Mouse (Mus musculus): ENCODE results near the gene 1700001C19Rik. TPM values are rescaled to one million over a fixed set of nuclear protein-coding genes. Genes with fewer than 3 reads are reported as not detected.

1700001C19Rik gene
- total RNA-seq, 4 experiments from 2014 or later: 0.20 to 0.22 TPM; not detected in 2

DNA sequence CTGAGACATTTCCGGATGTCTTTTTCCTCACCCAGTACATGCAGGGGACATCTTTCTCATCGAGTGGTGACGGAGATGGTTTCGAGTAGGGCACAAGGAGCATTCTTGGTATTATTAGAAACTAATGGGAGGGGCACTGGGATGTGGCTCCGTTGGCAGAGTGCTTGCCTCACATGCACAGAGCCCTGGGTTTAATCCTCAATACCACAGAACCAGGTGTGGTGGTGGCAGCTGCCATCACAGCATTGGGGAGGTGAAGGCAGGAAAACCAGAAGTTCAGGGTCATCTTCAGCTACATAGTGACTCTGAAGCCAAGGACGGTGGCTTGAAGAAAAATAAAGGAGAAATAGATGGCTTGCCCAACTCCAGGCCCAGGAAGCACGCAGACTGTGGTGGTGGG lies 25.0 kb upstream of the 1700001C19Rik start:
- DNase-seq (ENCODE audit: low spot score in 2 of 2): no peak

DNA sequence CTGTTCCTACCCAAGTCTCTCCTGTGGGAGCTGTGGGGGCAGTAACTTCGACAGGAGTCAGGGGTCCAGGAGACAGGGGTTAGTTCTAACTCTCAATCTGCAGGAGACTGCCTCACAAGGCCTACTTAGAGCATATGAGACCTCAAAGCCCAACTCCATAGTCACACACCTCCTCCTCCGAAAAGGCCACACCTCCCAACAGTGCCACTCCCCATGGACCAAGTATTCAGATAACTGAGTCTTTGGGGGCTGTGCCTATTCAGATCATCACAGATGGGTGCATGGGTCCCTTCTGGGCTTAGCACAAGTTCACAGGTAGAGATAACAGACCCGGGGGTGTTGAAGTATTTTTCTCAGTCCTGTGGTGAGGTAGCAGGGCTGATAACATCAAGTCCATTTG lies 24.5 kb upstream of the 1700001C19Rik start:
- no peak for DNase-seq (ENCODE audit: low spot score in 2 of 2)

DNA sequence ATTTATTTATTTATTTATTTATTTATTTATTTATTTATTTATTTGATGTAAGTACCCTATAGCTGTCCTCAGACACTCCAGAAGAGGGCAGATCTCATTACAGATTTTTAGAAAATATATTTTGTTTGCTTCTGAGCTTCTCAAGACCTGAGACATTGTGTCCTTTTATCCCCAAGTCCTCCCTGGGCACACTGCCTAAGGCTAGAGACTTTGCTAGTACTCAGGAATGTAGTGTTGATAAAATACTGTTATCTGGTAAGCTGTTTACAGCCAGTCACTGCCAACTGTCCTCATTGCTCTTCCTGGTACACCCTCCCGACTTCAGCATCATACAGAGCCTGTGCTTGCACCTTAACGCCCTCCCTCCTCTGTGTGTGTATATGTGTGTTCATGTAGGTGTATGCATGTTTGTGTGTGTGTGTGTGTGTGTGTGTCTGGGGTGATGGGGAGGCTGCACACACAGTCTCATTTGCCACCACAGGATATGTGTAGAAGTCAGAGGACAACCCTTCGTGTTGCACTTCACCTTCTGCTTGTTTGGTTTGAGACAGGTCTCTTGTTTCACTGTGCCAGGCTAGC lies 22.3 kb upstream of the 1700001C19Rik start:
- no peak for DNase-seq (ENCODE audit: low spot score in 2 of 2)

DNA sequence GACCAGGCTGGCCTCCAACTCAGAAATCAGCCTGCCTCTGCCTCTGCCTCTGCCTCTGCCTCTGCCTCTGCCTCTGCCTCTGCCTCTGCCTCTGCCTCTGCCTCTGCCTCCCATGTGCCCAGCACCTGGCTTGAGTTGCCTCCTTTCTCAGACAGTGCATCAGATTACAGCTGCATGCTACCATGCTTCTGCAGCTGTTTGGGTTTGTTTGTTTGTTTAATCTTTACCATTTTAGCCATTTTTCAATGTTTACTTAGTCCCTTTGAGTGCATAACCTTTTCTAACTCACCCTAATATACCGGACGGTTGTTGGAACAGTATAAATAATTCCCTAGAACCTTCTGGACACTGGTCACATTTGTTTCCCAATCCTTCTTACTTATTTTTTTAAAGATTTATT lies 21.8 kb upstream of the 1700001C19Rik start:
- no peak for DNase-seq (ENCODE audit: low spot score in 2 of 2)

DNA sequence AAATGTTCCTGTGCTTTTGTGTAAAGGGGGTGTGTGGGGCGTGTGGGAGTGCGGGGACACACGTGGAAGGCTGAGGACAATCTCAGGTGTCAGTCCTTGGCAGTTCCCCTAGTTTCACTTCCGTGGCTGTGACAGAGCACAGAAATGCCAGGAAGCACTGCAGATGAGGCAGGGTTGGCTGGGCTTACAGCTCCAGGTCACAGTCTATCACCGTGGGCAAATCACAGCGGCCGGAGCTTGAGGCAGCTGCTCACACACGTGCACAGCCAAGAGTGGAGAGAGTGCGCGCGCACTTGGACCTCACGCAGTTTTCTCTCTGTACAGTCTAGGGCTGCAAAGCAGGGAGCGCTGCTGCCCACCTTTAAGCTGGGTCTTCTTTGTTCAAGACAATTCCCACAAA lies 21.1 kb upstream of the 1700001C19Rik start:
- no peak for DNase-seq (ENCODE audit: low spot score in 2 of 2)

DNA sequence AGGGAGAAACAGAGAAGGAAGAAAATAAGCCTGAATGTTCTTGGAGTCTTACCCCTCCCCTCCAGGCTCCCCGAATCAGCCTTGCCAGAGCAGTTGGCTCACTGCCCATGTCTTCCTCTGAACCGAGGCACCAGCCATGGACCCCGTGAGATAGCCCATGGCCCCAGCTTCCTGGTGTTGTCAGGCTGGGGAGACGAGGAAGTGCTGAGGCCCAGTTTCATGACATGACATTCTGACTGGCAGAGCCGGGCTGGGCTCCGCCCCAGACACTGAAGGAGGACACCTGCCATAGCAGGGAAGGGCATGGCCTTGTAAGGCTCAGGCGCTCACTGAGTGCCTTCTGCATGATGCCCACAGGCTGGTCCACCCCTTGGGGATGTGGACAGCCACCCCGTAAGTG lies 17.5 kb upstream of the 1700001C19Rik start:
- DNase-seq (ENCODE audit: low spot score in 2 of 2): no peak

DNA sequence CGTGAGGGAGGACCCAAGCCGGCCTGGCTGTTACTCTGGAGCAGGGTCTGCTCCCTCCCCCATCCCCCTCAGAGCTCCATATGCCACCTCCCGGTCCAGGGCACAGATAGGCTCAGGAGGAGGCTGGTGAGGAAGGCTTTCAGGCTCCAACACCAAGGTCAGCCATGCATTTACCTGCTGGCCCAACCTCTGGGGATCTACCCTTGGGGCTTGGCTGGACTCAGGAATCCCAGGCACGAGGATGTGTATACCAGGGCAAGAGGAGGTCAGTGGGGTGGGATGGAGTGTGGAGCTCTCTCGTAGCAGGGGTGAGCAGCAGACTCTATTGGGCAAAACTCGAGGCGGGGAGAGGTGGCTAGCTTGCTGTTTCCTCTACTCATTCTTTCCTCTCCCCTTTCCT lies 15.7 kb upstream of the 1700001C19Rik start:
- DNase-seq (ENCODE audit: low spot score in 2 of 2): no peak

DNA sequence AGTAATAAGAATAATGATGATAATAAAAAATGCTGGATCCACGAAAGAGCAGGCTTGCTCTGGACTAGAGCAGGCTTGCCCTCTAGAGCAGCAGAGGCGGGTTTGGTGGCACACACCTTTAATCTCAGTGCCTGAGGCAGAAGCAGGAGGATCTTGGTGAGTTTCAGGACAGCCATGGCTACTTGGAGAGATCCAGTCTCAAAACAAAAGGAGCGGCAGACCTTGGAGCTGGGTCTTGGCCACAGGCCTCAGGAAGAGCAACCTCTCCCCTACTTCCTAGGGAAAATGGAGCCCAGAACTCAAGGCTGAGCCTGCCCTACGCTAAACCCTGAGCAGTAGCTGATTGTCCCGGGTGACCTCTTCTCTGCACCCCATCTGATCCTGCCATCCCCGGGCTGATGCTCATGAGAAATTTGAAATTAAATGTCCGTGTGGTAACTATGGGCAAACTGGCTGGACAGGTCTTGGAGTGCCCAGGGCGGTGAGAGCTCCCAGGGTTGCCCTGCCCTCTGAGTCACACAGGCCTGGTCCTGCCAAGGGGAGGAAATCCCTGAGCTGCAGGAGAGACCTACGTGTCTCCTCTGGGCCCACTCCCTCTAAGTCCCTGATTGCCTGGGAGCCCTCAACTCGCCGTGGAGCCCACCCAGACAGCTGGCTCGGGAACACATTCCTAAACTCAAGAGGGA lies 13.8 kb upstream of the 1700001C19Rik start:
- DNase-seq (ENCODE audit: low spot score in 2 of 2): no peak

DNA sequence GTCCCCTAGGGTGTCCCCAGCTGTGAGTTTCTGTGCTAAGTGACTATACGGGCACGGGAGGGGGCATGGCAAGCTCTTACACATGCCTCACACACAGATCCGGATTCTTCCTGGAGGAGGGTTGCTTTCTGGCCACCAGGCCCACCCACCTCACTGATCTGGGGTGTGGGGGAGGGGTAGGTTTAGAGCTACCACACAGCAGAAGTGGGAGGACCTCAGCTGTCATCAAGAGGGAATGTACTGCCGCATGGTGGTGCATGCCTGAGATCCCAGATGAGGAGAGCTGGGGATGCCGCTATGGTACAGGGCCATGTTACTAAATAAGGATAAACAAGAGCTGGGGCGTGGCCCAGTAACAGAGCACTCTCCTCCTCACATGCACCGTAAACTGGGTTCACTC lies 13.1 kb upstream of the 1700001C19Rik start:
- no peak for DNase-seq (ENCODE audit: low spot score in 2 of 2)

DNA sequence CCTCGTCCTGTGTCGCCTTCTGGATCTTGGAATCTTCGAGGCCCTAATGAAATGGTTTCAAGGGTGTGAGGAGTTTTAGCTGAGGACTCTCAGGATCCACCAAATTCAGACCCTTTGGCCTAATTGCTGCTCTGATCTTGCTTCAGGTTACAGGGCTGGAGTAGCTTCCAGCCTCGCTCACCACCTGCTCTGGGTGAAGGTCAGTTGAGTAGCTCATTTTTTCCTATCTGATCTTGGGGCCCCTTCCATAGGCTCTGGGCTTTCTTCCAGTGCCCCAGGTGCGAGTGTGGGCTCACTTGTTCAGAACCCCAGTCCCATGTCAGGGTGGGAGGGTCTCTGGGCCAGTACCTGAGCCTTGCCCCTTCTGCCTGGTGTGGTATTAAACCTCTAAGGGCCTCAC lies 12.3 kb upstream of the 1700001C19Rik start:
- DNase-seq (ENCODE audit: low spot score in 2 of 2): no peak

DNA sequence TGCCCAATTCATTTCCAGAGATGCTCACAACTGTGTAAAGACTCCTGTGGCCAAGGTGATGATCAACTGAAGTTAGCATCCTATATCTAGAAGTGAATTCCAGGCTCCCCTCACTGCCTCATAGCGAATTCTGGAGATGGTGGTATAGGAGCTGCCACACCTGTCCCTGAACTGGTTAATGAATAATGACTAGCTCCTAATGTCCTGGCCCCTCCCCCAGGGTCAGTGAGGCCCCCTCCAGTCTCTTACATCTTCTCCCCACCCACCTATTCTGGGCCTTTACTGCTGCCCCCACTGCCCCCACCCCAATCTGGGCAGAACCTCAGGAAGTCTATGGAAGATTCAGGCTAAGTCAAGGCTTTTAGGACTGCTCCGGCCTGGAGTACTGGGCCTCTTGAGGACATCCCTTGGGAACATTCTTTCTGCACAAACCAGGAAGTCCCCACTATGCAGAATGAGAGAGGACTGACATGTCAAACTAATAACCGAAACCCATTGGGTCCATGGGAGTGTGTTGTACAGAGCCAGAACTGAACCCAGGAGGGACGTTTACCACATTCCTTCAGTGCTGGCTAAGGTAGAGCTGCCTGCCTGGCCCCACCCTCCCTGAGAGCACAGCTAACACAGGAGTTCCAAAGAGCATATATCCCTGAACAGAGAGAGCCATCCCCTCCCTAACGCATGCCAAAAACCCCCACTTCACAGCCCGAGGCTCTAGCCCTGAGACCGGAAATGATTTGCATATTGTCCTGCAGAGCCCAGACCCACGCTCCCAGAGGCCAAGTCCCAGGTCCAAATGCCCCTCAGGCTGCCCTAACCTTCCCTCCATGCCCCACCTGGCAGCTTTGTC lies 11.6 kb upstream of the 1700001C19Rik start:
- no peak for DNase-seq (ENCODE audit: low spot score in 2 of 2)

DNA sequence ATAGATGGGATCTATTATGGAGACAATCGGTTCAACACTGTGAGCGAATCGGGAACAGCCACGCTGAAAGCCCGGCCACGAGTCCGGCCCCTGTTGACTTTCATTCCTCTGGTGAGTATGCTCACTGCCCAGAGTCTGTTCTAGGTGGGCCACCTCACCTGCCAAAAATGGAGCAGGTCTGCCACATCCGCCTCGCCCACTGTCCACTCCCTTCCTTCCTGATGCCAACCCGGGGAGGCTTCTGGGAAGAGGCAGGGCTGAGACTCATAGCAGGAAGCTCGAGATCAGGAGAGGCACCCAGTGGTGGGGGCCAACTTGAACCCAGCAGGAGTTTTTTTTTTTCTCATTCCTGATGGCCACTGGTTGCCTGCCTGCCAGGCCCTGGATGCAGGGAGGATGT lies 9.4 kb upstream of the 1700001C19Rik start:
- no peak for DNase-seq (ENCODE audit: low spot score in 2 of 2)

DNA sequence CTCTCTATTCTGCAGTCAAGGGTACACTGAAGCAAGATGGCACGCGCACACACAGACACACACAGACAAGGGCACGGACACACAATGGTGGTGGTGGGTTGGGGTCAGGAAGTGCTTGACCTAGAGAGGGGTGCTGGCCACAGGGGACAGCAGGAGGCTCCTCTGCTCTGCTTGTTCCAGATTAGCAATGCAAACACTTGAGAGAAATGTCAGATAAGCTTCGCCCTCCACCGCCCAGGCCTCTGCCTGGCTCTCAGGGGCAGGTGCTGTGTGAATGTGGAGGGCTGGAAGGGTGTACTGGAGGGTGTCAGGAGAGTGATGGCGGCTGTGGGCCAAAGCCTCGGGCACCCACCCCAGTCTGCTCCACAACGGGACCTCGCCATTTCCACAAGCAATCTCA lies 8.8 kb upstream of the 1700001C19Rik start:
- DNase-seq (ENCODE audit: low spot score in 2 of 2): no peak

DNA sequence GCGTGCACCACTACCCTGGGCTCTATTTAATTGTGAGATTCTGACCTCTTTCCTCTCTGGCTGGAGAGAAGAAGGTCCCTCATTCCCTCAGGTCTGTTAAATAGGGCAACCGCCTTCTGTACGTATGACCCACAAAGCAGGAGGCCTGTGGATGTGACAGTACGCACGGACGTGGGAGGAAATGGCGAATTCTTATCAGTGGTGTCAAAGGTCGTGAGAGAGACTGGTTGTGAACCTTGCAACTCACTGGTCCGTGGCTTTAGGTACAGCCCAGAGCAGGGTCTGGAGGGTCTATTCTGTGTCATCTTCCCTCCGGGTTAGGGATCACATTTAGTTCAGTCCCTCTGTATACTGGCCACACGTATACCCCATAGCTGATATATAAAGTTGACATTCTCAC lies 8.3 kb upstream of the 1700001C19Rik start:
- no peak for DNase-seq (ENCODE audit: low spot score in 2 of 2)

DNA sequence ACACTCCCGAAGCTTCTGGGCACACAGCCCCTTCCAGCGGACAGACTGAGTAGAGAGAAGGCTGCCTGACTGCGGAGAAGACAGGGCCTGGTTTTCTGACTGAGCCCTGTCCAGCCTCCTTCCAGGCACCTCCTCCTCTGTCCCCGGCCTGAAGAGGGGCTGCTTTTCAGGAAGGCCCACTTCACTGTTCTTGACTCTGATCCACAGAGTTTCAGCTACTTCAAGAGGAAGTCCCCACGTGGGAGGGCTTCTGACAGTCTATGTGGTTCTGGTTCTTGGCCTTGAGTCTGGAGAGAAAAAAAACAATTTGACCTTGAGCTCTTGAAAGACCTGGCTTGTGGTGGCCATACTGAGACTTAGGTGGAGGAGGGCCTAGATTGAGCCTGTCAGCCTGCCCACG lies 6.9 kb upstream of the 1700001C19Rik start:
- no peak for DNase-seq (ENCODE audit: low spot score in 2 of 2)

DNA sequence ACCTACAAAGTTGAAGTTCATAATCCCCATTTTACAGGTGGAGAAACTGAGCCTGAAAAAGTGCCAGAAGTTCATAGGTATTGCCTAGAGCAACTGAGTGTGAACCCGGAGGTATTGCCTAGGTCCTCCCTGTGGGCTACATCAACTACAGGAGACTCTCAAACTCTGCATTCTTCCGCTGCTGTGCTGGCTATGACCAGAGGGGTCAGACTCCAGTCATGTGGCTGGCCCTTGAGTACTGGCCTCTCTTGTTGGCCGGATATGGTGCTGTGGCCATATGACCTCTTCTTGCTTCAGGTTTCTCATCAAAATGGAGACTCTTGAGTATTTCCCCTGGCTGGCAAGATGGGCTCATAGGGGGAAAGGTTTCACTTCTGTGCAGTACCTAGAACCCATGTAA lies 5.1 kb upstream of the 1700001C19Rik start:
- no peak for DNase-seq (ENCODE audit: low spot score in 2 of 2)

DNA sequence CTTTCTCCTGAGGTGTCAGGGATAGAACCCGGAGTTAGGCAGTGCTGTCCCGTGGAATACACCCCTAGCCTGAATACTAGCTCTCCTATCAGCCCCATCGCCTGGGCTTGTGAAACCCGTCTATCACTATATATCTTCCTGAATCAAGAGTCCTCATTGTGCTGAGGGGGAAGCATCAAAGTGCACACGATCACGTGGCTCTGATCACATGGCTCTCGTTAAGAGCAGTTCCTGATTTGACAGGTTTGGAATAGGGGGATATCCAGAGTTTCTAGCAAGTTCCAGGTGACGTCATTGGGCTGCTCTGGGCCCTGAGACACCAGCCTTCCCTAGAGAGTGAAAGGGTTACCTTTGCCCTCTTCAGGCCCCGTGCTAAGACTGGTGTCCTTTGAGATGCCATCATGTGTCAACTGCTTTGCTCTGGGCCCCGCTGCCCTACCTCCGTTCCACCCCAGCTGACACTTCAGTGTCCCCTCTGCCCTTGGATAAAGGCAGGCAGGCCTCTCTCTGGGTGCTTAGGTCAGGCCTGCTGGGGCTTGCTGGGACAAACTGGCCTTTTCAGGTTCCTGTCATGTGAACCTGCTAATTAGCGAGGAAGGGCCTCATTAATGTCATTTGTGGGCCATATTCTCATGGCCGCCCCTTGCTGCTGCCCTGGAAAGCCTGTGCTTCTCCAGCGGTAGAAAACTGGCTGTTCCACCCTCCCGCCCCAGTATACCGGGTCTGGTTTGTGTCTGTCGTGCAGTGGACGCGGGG lies 4.3 kb upstream of the 1700001C19Rik start:
- DNase-seq (ENCODE audit: low spot score in 2 of 2): no peak

DNA sequence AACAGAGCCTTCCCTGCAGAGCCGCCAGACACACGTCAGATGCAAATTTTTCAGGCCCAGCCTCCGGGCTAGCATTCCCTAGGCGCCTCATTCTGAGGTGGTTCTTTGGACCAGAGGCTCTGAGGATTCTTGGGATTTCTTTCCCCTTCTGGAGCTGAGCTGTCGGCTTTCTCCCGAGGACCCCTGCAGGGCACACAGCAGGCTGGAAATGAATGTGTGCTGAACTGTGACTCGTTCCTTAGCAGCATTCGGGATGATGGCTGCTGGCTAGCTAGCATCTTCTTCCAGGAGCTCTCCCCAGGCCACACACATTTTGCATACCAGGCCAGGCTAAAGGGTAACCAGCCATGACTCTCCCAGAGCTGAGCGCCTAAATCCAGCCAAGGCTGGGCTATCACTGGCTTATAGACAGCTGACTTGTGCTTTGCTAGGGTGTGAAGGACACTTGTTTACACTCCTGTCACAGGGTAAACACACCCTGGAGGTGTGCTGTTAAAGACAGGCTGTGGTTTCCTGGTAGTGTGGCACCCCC lies 3.2 kb upstream of the 1700001C19Rik start:
- DNase-seq (ENCODE audit: low spot score in 2 of 2): no peak

DNA sequence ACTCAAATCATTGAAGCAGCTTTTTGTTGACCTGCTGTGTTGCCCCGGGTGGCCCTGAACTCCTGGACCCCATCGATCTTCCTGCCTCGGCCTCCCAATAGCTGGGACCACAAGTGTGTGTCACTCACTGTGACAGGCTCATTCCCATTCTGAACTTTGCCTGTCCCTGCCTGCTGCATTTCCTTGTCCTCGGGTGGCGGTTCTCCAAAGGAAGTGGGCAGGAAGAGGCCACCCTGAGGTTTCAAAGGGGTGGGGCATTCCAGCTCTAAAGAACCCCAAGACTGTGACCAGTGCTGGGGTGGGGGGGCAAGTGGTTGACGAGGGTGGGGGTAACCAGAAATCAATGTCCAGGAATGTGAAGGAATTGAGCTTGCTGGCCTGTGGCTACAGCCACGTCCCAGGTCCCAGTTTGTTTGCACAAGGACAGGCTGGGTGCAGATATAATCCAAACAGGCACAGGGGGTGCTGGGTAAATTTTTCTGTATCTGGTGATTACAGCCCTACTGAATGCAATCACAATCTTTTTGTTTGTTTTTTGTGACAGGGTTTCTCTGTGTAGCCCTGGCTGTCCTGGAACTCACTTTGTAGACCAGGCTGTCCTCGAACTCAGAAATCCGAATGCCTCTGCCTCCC lies 2.3 kb upstream of the 1700001C19Rik start:
- no peak for DNase-seq (ENCODE audit: low spot score in 2 of 2)

DNA sequence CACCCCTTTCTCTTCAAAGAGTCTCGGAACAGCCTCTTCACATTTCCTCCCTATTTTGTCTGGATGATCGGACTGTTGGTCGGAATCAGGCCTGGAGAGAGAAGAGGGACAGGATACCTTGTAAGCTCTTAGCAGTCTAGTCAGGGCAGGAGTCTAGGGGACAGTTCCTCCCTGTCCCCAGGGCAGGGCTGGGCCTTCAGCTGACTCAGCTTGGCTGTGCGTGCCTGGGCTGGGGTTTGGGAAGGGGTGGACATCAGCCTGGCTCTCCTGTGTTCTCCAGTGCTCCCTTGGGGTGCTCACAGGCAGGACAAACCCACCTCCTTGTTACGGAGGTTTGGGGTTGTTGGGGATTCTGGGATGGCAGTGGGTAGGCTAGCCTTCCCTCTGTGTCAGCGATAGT lies 1.4 kb upstream of the 1700001C19Rik start:
- DNase-seq (ENCODE audit: low spot score in 2 of 2): no peak
